Mouse (Mus musculus) neural tube, embryonic 15.5 days (tissue): Measurements from ENCODE around the gene Col11a2. TPM values are rescaled to one million over a fixed set of nuclear protein-coding genes. Genes with fewer than 3 reads are reported as not detected.
A peak's percentile ranks its signal among the peaks of the same experiment; 100 is the strongest.

ENCODE experiments used
- ATAC-seq: fragments of 200-750 bp; cut with Nextera tagmentation; 2 replicates; pipeline ENCODE4 v1.8.0; 2017; ENCODE audit warnings: mild to moderate bottlenecking, moderate TSS enrichment, moderate library complexity; ENCODE audit not compliant: low FRiP score
- H3K27ac ChIP-seq: fragments of 300-500 bp; sonication (generic); replicated peaks from 2 replicates; pipeline ENCODE4 v1.5.1; 2015; ENCODE audit warnings: mild to moderate bottlenecking, inconsistent platforms
- H3K27me3 ChIP-seq: fragments of 300-500 bp; sonication (generic); replicated peaks from 2 replicates; pipeline ENCODE4 v1.6.1; 2015; ENCODE audit warnings: inconsistent platforms
- H3K36me3 ChIP-seq: fragments of 300-500 bp; sonication (generic); 2 replicates; pipeline ENCODE4 v1.6.1; 2015; ENCODE audit warnings: inconsistent platforms
- H3K4me1 ChIP-seq: fragments of 300-500 bp; sonication (generic); 2 replicates; pipeline ENCODE4 v1.6.1; 2015; ENCODE audit warnings: inconsistent platforms
- H3K4me2 ChIP-seq: fragments of 300-500 bp; sonication (generic); 2 replicates; pipeline ENCODE4 v1.6.1; 2015; ENCODE audit warnings: inconsistent platforms, mild to moderate bottlenecking, moderate library complexity
- H3K4me3 ChIP-seq: fragments of 300-500 bp; sonication (generic); replicated peaks from 2 replicates; pipeline ENCODE4 v1.5.1; 2015; ENCODE audit warnings: mild to moderate bottlenecking, inconsistent platforms
- H3K9ac ChIP-seq: fragments of 300-500 bp; sonication (generic); replicated peaks from 2 replicates; pipeline ENCODE4 v1.6.1; 2015; ENCODE audit warnings: mild to moderate bottlenecking, inconsistent platforms
- H3K9me3 ChIP-seq: fragments of 300-500 bp; sonication (generic); replicated peaks from 2 replicates; pipeline ENCODE4 v1.6.1; 2016; ENCODE audit warnings: inconsistent platforms
- WGBS: fragments of 180-500 bp; shearing (Covaris S2); methylation state at CpG from one replicate; pipeline ENCODE4 v1.1.7; 2015; ENCODE audit warnings: mixed read lengths; 5-methylcytosine and 5-hydroxymethylcytosine counted together
- polyA plus RNA-seq: library from polyadenylated mRNA; unstranded; fragments of >200 nt; fragmentation: Nextera tagmentation; extraction: Ambion mirVana; gene quantifications from 2 replicates; pipeline ENCODE4 v1.2.1, GENCODE M21; 2015

Col11a2 gene
- polyA plus RNA-seq, 1 experiment from 2014 or later = 9.4 TPM

DNA sequence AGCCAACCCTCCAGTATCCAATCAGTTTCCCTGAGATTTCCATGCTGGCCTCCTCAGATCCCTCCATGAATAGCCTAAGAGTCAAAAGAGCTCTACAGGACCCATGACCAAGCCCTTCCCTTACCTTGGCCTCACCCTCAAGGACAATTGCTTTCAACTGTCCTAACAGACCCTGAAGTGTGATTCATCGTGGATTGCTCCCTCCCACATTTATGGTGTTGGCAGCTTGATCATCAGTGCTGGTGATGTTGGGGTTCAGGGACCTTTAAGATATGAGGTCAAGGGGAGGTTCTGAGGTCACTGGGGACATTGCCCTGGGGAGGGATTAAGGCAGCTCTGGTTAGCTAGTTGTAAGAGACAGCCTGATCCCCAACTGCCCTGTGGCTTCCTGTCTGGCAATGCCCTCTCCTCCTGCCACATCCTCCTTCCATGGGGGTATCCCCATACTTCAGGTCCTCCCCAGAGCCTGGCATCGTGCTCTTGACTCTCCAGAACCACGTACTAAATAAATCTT, 57.3 kb downstream of the Col11a2 start:
- Histone ChIP-seq H3K4me1 (peaks cover under 1% of the 10 kb centered on the region), H3K36me3 (no peaks in the 10 kb centered on the region), H3K4me3 (no peak overlapping the region), H3K27me3 (no peaks in the 10 kb centered on the region), H3K9me3 (no peaks in the 10 kb centered on the region), H3K4me2 (no peak overlapping the region), H3K9ac (no peak overlapping the region), H3K27ac (no peak overlapping the region)
- no peak for ATAC-seq
- WGBS = 78% methylated on average over 3 of the region's 3 CpGs

DNA sequence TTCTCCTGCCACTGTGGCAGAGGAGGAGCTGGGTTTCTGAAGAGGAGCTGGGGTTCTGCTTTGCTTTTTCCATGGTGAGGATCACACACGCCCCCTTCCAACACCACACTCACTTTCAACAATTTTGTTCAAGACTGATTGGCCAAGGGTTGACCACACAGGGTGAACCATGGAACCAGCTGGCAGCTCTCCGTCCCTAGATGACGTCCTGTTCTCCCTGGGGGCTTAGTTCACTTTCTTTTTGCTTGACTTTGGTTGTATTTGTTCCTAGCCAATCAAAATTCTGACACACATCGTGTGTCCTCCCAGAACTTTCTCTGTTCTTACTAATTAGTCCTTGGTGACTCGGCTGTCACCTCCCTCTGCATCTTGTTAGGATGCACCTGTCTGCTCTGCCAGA, 58.0 kb downstream of the Col11a2 start:
- Histone ChIP-seq H3K27ac (no peak overlapping the region), H3K9ac (no peak overlapping the region), H3K36me3 (no peaks in the 10 kb centered on the region), H3K9me3 (no peaks in the 10 kb centered on the region), H3K4me2 (no peak overlapping the region), H3K27me3 (no peaks in the 10 kb centered on the region), H3K4me3 (no peak overlapping the region), H3K4me1 (peaks cover 3% of the 10 kb centered on the region)
- ATAC-seq = no peak
- 68% methylated on average over 5 of the region's 5 CpGs for WGBS

GRCm38 (mm10) chr17:34098709-34099479, 59.7 kb downstream of the Col11a2 start:
- Histone ChIP-seq H3K27ac (no peak overlapping the region), H3K27me3 (no peaks in the 10 kb centered on the region), H3K4me2 (no peak overlapping the region), H3K9ac (no peak overlapping the region), H3K36me3 (no peaks in the 10 kb centered on the region), H3K4me3 (no peak overlapping the region), H3K4me1 (peaks cover 3% of the 10 kb centered on the region), H3K9me3 (no peaks in the 10 kb centered on the region)
- ATAC-seq = no peak
- 63% methylated on average over 10 of the region's 10 CpGs for WGBS

DNA sequence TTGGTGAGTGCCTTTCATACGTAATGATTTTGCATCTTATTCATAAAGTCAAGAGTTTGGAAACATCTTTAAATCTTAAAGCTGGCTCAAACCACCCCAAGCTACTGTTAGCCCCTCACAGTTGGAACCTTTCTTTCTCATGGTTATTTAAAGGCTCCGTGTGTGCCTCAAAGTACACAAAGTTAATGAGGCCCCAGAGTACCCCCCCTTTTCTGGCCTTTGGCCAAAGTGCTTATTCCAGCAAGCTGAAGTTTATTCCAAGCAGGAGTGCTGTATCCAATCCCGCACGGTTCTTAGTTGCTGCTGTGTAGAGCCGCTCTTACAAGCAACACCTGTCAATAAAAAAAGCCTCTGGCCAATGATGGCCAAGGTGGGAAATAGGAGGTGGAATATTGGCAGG, 60.3 kb downstream of the Col11a2 start:
- Histone ChIP-seq H3K9me3 (no peaks in the 10 kb centered on the region), H3K9ac (no peak overlapping the region), H3K4me2 (no peak overlapping the region), H3K36me3 (no peaks in the 10 kb centered on the region), H3K27ac (no peak overlapping the region), H3K27me3 (no peaks in the 10 kb centered on the region), H3K4me1 (peaks cover 3% of the 10 kb centered on the region), H3K4me3 (no peak overlapping the region)
- WGBS = 44% methylated on average over 5 of the region's 5 CpGs
- no peak for ATAC-seq

- H3K27ac ChIP-seq = no peak overlapping the region
- no peaks in the 10 kb centered on the region for H3K9me3 ChIP-seq
- 31% methylated on average over 5 of the region's 5 CpGs for WGBS
- no peak overlapping the region for H3K9ac ChIP-seq
- H3K36me3 ChIP-seq = no peaks in the 10 kb centered on the region
- H3K27me3 ChIP-seq = no peaks in the 10 kb centered on the region
- peak; percentile 14; the same call in 1 of the 2 replicates for ATAC-seq
- H3K4me2 ChIP-seq = no peak overlapping the region
- H3K4me1 ChIP-seq = peaks cover 3% of the 10 kb centered on the region
- H3K4me3 ChIP-seq = no peak overlapping the region
Observed at GRCm38 (mm10) chr17:34101185-34101584, 61.9 kb downstream of the Col11a2 start.

DNA sequence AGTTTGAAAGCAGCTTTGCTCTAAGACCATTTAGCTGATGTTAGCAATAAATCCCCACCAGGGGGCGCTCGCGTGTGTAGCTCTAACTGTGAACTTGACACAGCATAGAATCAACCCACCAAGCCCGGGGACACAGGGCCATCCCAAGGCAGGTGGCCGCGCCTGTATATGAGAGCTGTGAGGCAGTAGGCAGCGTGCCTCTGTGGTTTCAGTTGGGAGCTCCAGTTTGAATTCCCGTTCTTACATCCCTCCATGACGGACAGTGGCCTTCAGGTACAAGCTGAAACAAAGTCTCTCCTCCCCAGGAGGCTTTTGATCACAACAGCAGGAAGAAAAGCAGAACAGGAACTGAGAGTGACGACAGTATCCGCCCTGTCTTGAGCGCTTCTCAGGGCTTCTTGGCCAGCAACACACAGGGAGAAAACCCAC, 62.4 kb downstream of the Col11a2 start:
- H3K4me1 ChIP-seq = peaks cover 3% of the 10 kb centered on the region
- no peaks in the 10 kb centered on the region for H3K27me3 ChIP-seq
- no peak overlapping the region for H3K9ac ChIP-seq
- no peaks in the 10 kb centered on the region for H3K9me3 ChIP-seq
- WGBS = 5% methylated on average over 12 of the region's 12 CpGs
- H3K27ac ChIP-seq = no peak overlapping the region
- 0 out of 2 replicates have a peak overlapping the region, but pooled peaks have one; percentile 15 for H3K4me3 ChIP-seq
- peak; percentile 72; the same call in 1 of the 2 replicates for ATAC-seq
- no peaks in the 10 kb centered on the region for H3K36me3 ChIP-seq
- H3K4me2 ChIP-seq = peak overlapping the region; percentile 44

- Histone ChIP-seq H3K4me1 (peaks cover 3% of the 10 kb centered on the region), H3K9ac (no peak overlapping the region), H3K4me2 (no peak overlapping the region), H3K27ac (no peak overlapping the region), H3K9me3 (no peaks in the 10 kb centered on the region), H3K4me3 (no peak overlapping the region), H3K36me3 (no peaks in the 10 kb centered on the region), H3K27me3 (no peaks in the 10 kb centered on the region)
- 87% methylated on average over 6 of the region's 6 CpGs for whole genome bisulfite sequencing
- ATAC-seq = no peak
Observed at GRCm38 (mm10) chr17:34102831-34103230, 63.6 kb downstream of the Col11a2 start.

DNA sequence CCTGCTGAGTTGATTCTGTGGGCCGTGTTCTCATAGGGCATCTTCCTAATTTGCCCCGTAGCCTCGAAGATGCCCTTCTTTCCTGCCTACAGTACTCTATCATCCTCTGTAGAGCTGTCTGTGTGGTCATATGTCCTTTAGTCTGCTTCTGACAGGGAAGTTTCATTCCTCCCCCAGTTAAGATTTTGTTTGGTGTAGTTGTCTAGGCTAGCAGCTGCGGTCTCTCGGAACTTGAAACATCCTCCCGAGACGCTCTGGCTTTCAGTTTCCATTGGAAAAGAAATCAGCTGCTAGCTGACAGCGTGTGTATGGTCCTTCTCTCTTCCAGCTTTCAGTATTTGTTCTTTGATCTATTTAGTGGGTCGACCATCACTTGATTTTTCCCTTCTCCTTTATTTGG, 65.6 kb downstream of the Col11a2 start:
- Histone ChIP-seq H3K9ac (no peak overlapping the region), H3K9me3 (no peaks in the 10 kb centered on the region), H3K4me3 (no peak overlapping the region), H3K4me2 (no peak overlapping the region), H3K36me3 (peaks cover 8% of the 10 kb centered on the region; the same call in 1 of the 2 replicates), H3K27ac (no peak overlapping the region), H3K27me3 (no peaks in the 10 kb centered on the region), H3K4me1 (peaks cover 3% of the 10 kb centered on the region)
- WGBS = 87% methylated on average over 9 of the region's 9 CpGs
- no peak for ATAC-seq

GRCm38 (mm10) chr17:34106555-34106954, 67.3 kb downstream of the Col11a2 start:
- WGBS = 90% methylated on average over 7 of the region's 7 CpGs
- peaks cover 26% of the 10 kb centered on the region for H3K36me3 ChIP-seq
- no peak overlapping the region for H3K4me3 ChIP-seq
- H3K27me3 ChIP-seq = no peaks in the 10 kb centered on the region
- no peaks in the 10 kb centered on the region for H3K9me3 ChIP-seq
- no peak overlapping the region for H3K9ac ChIP-seq
- H3K4me2 ChIP-seq = no peak overlapping the region
- ATAC-seq = no peak
- no peak overlapping the region for H3K27ac ChIP-seq
- peaks cover 2% of the 10 kb centered on the region for H3K4me1 ChIP-seq

DNA sequence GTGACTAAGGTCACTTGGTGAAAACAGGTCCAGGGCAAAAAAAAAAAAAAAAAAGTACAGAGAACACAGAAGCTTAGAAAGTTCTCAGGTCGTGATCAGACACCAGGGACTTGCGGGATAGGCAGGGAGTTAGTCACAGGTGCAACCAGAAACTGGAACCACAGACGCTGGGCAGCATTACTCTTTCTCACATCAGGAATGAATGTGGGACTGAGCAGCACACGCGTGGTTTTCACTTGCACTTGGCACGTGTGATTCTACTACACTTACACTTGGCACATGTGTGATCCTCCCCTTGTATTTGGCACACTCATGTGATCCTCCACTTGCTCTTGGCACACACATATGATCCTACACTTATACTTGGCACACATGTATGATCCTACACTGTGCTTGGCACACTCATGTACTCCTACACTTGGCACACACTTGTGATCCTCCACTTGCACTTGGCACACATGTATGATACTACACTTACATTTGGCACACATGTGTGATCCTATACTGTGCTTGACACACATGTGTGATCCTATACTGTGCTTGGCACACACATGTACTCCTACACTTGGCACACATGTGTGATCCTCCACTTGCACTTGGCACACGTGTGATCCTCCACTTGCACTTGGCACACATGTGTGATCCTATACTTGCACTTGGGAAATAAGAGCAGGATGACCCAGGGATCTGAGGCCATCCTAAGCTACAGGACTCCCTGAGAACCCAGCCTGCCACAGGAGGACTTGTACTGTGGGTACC, 68.1 kb downstream of the Col11a2 start:
- H3K9me3 ChIP-seq = no peaks in the 10 kb centered on the region
- no peak overlapping the region for H3K4me2 ChIP-seq
- no peak overlapping the region for H3K9ac ChIP-seq
- no peaks in the 10 kb centered on the region for H3K27me3 ChIP-seq
- no peak overlapping the region for H3K4me3 ChIP-seq
- no peak overlapping the region for H3K27ac ChIP-seq
- peaks cover 33% of the 10 kb centered on the region for H3K36me3 ChIP-seq
- 88% methylated on average over 7 of the region's 7 CpGs for WGBS
- H3K4me1 ChIP-seq = no peaks in the 10 kb centered on the region
- ATAC-seq = no peak

- Histone ChIP-seq H3K9ac (no peak overlapping the region), H3K36me3 (peaks cover 45% of the 10 kb centered on the region), H3K4me1 (0 out of 2 replicates have a peak, but pooled peaks cover 2% of the 10 kb centered on the region), H3K4me3 (no peak overlapping the region), H3K27me3 (no peaks in the 10 kb centered on the region), H3K9me3 (no peaks in the 10 kb centered on the region), H3K27ac (no peak overlapping the region), H3K4me2 (no peak overlapping the region)
- 75% methylated on average over 5 of the region's 6 CpGs for WGBS
- ATAC-seq = no peak
Observed at GRCm38 (mm10) chr17:34108460-34108859, 69.2 kb downstream of the Col11a2 start.
